Mouse (Mus musculus) midbrain, embryonic 11.5 days (tissue): ENCODE measurements around the gene Celf1. TPM values are rescaled to one million over a fixed set of nuclear protein-coding genes. Genes with fewer than 3 reads are reported as not detected.
A peak's percentile ranks its signal among the peaks of the same experiment; 100 is the strongest.

Experiments
- ATAC-seq: fragments of 200-750 bp; cut with Nextera tagmentation; 2 replicates; pipeline ENCODE4 v1.8.0; 2017; ENCODE audit warnings: moderate TSS enrichment, moderate library complexity; ENCODE audit not compliant: low FRiP score
- DNase-seq: peaks from one replicate; pipeline ENCODE4 v3.0.0; 2015; ENCODE audit warnings: low spot score; ENCODE audit errors: missing footprints
- H3K27ac ChIP-seq: fragments of 300-500 bp; sonication (generic); 2 replicates; pipeline ENCODE4 v1.5.1; 2014; ENCODE audit warnings: low read depth, low read length
- H3K27me3 ChIP-seq: fragments of 300-500 bp; sonication (generic); 2 replicates; pipeline ENCODE4 v1.6.1; 2014; ENCODE audit warnings: mild to moderate bottlenecking, low read length, moderate library complexity, mixed read lengths; ENCODE audit not compliant: control insufficient read depth, insufficient read depth
- H3K36me3 ChIP-seq: fragments of 300-500 bp; sonication (generic); 2 replicates; pipeline ENCODE4 v1.6.1; 2014; ENCODE audit warnings: mild to moderate bottlenecking, low read length, moderate library complexity, mixed read lengths; ENCODE audit not compliant: control insufficient read depth, insufficient read depth
- H3K4me1 ChIP-seq: fragments of 300-500 bp; sonication (generic); 2 replicates; pipeline ENCODE4 v1.6.1; 2014; ENCODE audit warnings: low read length; ENCODE audit not compliant: control insufficient read depth, insufficient read depth
- H3K4me2 ChIP-seq: fragments of 300-500 bp; sonication (generic); 2 replicates; pipeline ENCODE4 v1.6.1; 2014; ENCODE audit warnings: mild to moderate bottlenecking, moderate library complexity
- H3K4me3 ChIP-seq: fragments of 300-500 bp; sonication (generic); 2 replicates; pipeline ENCODE4 v1.5.1; 2014; ENCODE audit warnings: low read depth, low read length
- H3K9ac ChIP-seq: fragments of 300-500 bp; sonication (generic); 2 replicates; pipeline ENCODE4 v1.6.1; 2014; ENCODE audit warnings: low read length
- H3K9me3 ChIP-seq: fragments of 300-500 bp; sonication (generic); 2 replicates; pipeline ENCODE4 v1.6.1; 2016; ENCODE audit warnings: low read length; ENCODE audit not compliant: control insufficient read depth
- WGBS: fragments of 180-500 bp; shearing (Covaris S2); extraction: QIAGEN DNeasy Blood & Tissue Kit; methylation state at CpG from one replicate; pipeline ENCODE4 v1.1.7; 2014; 5-methylcytosine and 5-hydroxymethylcytosine counted together
- polyA plus RNA-seq: library from polyadenylated mRNA; unstranded; fragments of >200 nt; fragmentation: Nextera tagmentation; extraction: Ambion mirVana; gene quantifications from 2 replicates; pipeline ENCODE4 v1.2.1, GENCODE M21; 2014

Celf1 gene
- polyA plus RNA-seq, 1 experiment from 2014 or later = 103 TPM

DNA sequence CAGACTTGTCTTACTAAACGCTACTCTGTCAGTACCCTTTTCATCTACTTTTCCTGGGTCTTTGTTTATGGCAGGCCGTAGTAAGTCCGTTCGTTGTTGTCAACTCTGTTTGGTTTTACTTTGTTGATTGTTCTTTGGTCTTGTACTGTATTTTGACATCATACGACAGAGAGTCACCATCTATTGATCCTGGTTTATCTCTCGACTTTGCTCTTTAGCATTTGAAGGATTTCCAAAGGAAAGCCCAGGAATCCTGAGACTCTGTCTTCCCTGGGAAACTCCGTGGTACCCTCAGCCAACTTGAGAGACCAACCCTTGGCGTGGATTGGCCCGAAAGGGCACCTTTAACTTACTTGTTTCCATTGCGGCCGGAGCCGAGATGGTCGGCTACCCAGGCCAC, 11.6 kb upstream of the Celf1 start:
- Histone ChIP-seq H3K9ac (no peak overlapping the region), H3K36me3 (no peaks in the 10 kb centered on the region), H3K27ac (no peak overlapping the region), H3K9me3 (no peaks in the 10 kb centered on the region), H3K4me1 (no peaks in the 10 kb centered on the region), H3K4me3 (no peak overlapping the region), H3K4me2 (no peak overlapping the region), H3K27me3 (no peaks in the 10 kb centered on the region)
- DNase-seq = no peak
- no peak for ATAC-seq
- WGBS = 88% methylated on average over 13 of the region's 13 CpGs

DNA sequence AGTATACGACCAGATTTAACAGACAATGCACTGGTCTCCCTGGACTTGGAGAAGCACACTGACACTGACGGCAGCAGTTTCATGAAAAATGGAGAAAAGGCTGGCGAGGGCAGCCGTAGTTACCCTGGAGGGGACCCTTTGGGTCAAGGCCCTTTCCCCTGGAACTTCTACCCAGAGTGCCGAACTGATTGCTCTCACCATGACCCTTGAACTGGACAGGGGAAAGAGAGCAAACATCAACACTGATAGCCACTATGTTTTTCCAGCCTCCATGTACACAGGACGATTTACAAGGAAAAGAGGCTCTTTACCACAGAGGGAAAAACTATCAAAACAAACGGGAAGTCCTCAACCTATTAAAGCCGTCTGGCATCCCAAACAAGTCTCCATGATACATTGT, 8.4 kb upstream of the Celf1 start:
- Histone ChIP-seq H3K9ac (no peak overlapping the region), H3K27me3 (no peaks in the 10 kb centered on the region), H3K4me1 (no peaks in the 10 kb centered on the region), H3K4me2 (no peak overlapping the region), H3K36me3 (no peaks in the 10 kb centered on the region), H3K4me3 (no peak overlapping the region), H3K27ac (no peak overlapping the region), H3K9me3 (no peaks in the 10 kb centered on the region)
- ATAC-seq (no peak), DNase-seq (no peak)
- 85% methylated on average over 8 of the region's 8 CpGs for WGBS

- Histone ChIP-seq H3K27me3 (no peaks in the 10 kb centered on the region), H3K27ac (no peak overlapping the region), H3K9me3 (no peaks in the 10 kb centered on the region), H3K36me3 (no peaks in the 10 kb centered on the region), H3K4me1 (no peaks in the 10 kb centered on the region), H3K4me2 (no peak overlapping the region), H3K9ac (no peak overlapping the region), H3K4me3 (no peak overlapping the region)
- ATAC-seq (no peak), DNase-seq (no peak)
- WGBS = 66% methylated on average over 2 of the region's 2 CpGs
Measured at GRCm38 (mm10) chr2:90932273-90932672, 7.9 kb upstream of the Celf1 start.

GRCm38 (mm10) chr2:90938362-90938761, 1.8 kb upstream of the Celf1 start:
- no peaks in the 10 kb centered on the region for H3K36me3 ChIP-seq
- ATAC-seq (no peak), DNase-seq (no peak)
- H3K9ac ChIP-seq = no peak overlapping the region
- no peak overlapping the region for H3K4me2 ChIP-seq
- WGBS = 63% methylated on average over 3 of the region's 3 CpGs
- no peak overlapping the region for H3K27ac ChIP-seq
- no peaks in the 10 kb centered on the region for H3K9me3 ChIP-seq
- peaks cover 17% of the 10 kb centered on the region for H3K4me1 ChIP-seq
- H3K4me3 ChIP-seq = no peak overlapping the region
- H3K27me3 ChIP-seq = no peaks in the 10 kb centered on the region

DNA sequence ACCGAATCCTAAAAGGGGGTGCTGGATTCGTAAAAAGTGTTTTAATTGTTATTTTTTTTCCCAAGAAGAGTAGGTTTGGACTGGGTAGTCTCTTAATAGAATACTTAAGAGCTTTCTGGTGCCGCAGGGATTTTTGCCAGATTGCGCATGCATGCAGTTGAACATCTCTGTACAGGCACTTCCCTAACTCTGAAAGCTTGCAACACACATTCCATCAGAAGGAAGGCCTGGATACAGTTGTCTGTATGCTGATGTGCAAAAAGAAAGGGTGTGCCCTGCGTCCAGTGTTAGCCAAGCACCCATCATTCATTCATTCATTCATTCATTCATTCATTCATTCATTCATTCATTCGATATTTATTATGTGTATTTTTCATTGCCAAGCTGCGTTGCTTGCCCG, 432 bp upstream of the Celf1 start:
- H3K4me3 ChIP-seq = peak overlapping the region; percentile 98
- H3K4me2 ChIP-seq = peak overlapping the region; percentile 74
- 57% methylated on average over 8 of the region's 8 CpGs for WGBS
- peak; percentile 66 for ATAC-seq
- no peak for DNase-seq
- no peaks in the 10 kb centered on the region for H3K9me3 ChIP-seq
- peak overlapping the region; percentile 88 for H3K27ac ChIP-seq
- H3K9ac ChIP-seq = peak overlapping the region; percentile 94
- H3K4me1 ChIP-seq = peaks cover 17% of the 10 kb centered on the region
- H3K27me3 ChIP-seq = no peaks in the 10 kb centered on the region
- H3K36me3 ChIP-seq = no peaks in the 10 kb centered on the region

GRCm38 (mm10) chr2:90941744-90942143, 1.6 kb downstream of the Celf1 start:
- Histone ChIP-seq H3K36me3 (no peaks in the 10 kb centered on the region), H3K4me3 (peak overlapping the region; percentile 98), H3K27ac (no peak overlapping the region), H3K4me1 (peaks cover 17% of the 10 kb centered on the region), H3K27me3 (no peaks in the 10 kb centered on the region), H3K4me2 (peak overlapping the region; percentile 74), H3K9me3 (no peaks in the 10 kb centered on the region), H3K9ac (no peak overlapping the region; the same call in 1 of the 2 replicates)
- WGBS = 70% methylated on average over 2 of the region's 2 CpGs
- DNase-seq = no peak
- no peak for ATAC-seq

DNA sequence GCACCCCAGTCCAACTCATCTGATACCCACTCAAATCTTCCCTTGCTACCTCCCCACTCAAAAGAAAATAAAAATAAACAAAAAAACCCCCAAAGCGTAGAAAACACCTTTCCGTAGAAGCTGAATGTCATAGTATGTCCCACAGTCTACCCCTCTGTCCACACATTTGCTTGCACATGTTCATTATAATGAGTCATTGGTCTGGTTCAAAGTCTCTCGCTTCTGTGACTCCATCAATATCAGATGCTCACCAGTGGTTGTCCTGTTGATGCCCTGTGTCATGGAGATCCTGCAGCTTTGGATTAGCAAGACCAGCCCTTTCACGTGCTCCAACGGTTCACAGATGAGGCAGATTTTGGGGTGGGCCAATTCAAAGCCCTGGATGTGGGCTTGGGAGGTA, 10.0 kb downstream of the Celf1 start:
- Histone ChIP-seq H3K4me2 (no peak overlapping the region), H3K4me1 (no peaks in the 10 kb centered on the region; the same call in 1 of the 2 replicates), H3K9me3 (no peaks in the 10 kb centered on the region), H3K27me3 (no peaks in the 10 kb centered on the region), H3K4me3 (no peak overlapping the region), H3K36me3 (no peaks in the 10 kb centered on the region), H3K9ac (no peak overlapping the region), H3K27ac (no peak overlapping the region)
- WGBS = 81% methylated on average over 5 of the region's 5 CpGs
- DNase-seq (no peak), ATAC-seq (no peak)

- Histone ChIP-seq H3K4me2 (no peak overlapping the region), H3K36me3 (no peaks in the 10 kb centered on the region), H3K9me3 (no peaks in the 10 kb centered on the region), H3K4me1 (peaks cover 2% of the 10 kb centered on the region), H3K4me3 (no peak overlapping the region), H3K27me3 (no peaks in the 10 kb centered on the region), H3K9ac (no peak overlapping the region), H3K27ac (no peak overlapping the region)
- peak; percentile 50; the same call in 1 of the 2 replicates for ATAC-seq
- DNase-seq = no peak
Measured at GRCm38 (mm10) chr2:90950582-90951194, 10.5 kb downstream of the Celf1 start.

DNA sequence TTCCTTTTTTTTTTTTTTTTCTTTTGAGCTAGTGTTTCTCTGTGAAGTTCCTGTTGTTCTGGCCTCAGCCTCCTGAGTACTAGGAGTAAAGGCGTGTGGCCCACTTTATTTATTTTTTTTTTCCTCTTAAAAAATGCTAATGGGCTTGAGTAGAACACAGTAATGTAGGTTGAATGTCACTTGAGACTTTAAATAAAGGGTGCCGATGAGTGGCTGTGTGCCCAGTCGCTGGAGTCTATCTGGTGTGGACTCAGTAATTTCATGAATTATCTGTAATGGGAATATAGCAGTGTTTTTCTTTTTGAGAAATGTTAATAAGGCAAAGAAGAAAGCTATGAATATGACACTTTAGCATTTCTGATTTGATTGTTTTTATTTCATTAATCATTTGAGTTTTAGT, 13.3 kb downstream of the Celf1 start:
- H3K27ac ChIP-seq = no peak overlapping the region
- DNase-seq = no peak
- no peaks in the 10 kb centered on the region for H3K9me3 ChIP-seq
- H3K4me3 ChIP-seq = no peak overlapping the region
- H3K4me2 ChIP-seq = no peak overlapping the region
- WGBS = 80% methylated on average over 3 of the region's 3 CpGs
- no peak overlapping the region for H3K9ac ChIP-seq
- H3K36me3 ChIP-seq = no peaks in the 10 kb centered on the region
- ATAC-seq = no peak
- peaks cover 5% of the 10 kb centered on the region for H3K4me1 ChIP-seq
- no peaks in the 10 kb centered on the region for H3K27me3 ChIP-seq
